Mouse (Mus musculus) splenic B cell, adult 2 months (primary cell): Measurements from ENCODE around the gene Vat1.
"Not testable (repeated sequence)": the region's sequence is repeated elsewhere in the genome, so short reads cannot be mapped to it uniquely, and the experiment has no call there.

Experiments used
- DNase-seq: peaks from one replicate; pipeline ENCODE4 v3.0.0-alpha.2; 2011; ENCODE audit warnings: low read depth, low spot score
- H3K27me3 ChIP-seq: 2 replicates; pipeline ENCODE4 v1.6.1; 2012; ENCODE audit warnings: mild to moderate bottlenecking, low read length, moderate library complexity, mixed read lengths; ENCODE audit not compliant: control insufficient read depth, poor library complexity, insufficient read depth, severe bottlenecking
- H3K36me3 ChIP-seq: 2 replicates; pipeline ENCODE4 v1.6.1; 2012; ENCODE audit warnings: mild to moderate bottlenecking, low read length, moderate library complexity, mixed read lengths; ENCODE audit not compliant: control insufficient read depth, poor library complexity, insufficient read depth, severe bottlenecking

Gene Vat1

DNA sequence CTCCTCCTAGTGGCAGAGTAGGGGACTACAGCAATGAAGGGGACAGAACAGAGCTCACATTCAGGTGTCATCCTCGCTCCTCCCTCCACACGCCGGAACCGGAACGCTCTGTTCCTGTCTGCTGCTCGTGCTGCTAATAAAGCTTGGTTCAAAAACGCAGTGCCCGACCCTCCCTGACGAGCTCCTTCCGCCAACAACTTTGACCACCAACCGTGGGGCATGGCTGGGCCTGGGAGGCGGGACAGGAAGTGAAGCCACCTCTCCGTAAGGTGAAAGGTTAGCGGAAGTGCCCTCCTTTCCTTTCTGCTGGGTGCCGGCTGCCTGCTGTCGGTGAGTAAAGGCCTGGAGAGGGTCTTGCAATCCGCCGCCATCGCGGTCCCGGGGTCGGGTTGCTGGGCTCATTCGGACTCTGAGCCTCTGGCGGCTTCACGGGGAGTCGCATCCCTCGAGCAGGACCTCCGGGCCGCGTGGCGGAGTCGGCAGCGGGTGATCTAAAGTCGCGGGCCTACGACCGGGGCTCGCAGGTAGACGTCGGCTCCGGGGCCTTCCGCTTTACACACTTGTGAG lies 23.8 kb downstream of the Vat1 start, which contains the start of gene Rpl27:
TSS of gene Rpl27 (plus strand) at position 172 of the 567 bp plus-strand sequence.
- DNase-seq, result peak; percentile 100
- Histone ChIP-seq H3K36me3 (peaks cover 4% of the 10 kb centered on the region), H3K27me3 (no peaks in the 10 kb centered on the region)

DNA sequence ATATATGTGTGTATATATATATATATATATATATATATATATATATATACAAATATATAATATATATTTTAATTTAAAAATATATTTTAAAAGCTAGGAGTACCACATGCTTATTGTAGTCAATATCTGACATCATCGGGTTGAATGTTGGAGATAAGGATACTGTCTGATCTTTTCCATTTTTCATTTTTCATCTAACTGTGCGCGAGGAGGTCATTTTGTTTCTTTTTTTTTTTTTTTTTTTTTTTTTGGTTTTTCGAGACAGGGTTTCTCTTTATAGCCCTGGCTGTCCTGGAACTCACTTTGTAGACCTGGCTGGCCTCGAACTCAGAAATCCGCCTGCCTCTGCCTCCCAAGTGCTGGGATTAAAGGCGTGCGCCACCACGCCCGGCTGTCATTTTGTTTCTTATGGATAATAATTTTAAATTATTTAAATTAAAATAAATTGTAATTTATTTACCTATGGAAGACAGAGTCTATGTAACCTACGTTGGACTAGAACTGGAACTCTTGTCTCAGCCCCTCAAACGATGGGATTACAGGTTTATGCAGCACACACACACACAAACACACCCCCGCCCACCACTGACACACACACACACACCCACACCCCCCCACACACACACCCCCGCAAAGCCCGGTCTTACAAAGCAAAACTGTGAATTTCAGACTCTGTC lies 24.4 kb downstream of the Vat1 start:
- H3K36me3 ChIP-seq, H3K27me3 ChIP-seq, DNase-seq: not testable (repeated sequence)

DNA sequence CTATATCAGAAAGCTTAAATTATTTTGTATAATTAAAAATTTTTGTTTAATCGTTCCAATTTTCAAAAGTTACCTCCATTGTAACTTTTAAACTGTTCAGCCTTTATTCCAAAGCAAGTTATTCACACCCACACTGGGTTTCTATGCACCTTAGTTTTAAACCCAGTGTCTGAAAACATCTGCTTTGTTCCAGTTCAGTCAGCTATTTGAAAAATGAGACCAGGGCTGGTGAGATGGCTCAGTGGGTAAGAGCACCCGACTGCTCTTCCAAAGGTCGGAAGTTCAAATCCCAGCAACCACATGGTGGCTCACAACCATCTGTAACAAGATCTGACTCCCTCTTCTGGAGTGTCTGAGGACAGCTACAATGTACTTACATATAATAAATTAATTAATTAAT lies 28.0 kb downstream of the Vat1 start:
- not testable (repeated sequence) for H3K36me3 ChIP-seq

DNA sequence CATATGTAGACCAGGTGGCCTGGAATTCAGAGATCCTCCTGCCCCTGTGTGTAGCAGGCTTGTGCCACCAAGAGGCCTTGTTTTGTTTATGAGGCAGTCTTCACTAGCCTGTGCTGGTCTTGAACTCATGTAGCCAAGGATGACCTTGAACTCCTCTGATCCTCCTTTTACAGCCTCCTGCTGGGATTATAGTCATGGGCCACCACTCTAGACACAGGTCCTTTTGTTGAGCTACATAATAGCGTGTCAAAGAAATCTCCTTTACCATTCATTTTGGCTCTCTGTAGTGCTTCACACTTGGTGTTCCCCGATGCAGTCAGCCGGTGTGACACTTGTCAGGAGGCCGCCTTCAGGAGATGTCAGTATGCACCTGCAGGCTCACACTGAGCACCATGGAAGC lies 29.1 kb downstream of the Vat1 start:
- Histone ChIP-seq H3K27me3 (no peaks in the 10 kb centered on the region), H3K36me3 (no peaks in the 10 kb centered on the region; the same call in 1 of the 2 replicates)
- DNase-seq, result no peak

More for the DNA sequence above, 28.0 kb downstream of the Vat1 start:
- DNase-seq, H3K27me3 ChIP-seq: not testable (repeated sequence)

DNA sequence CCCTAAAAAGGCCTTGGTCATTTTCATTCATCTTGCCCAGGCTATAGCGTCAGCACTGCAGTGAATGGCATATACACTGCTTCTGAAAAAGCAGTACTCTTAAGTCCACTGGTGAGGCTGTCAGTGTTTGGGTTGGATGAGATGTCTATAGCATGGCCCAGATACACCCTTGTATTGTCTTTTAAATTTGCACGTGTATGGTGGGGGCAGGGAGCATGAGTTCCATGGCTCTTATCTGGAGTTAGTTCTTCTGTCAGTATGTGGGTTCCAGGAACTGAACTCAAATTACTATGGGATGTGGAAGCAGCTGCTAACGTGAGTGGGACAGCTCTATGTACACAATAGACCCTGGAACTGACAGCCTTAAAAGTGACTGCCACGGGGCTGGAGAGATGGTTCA lies 30.2 kb downstream of the Vat1 start:
- no peak for DNase-seq
- no peaks in the 10 kb centered on the region; the same call in 1 of the 2 replicates for H3K36me3 ChIP-seq
- no peaks in the 10 kb centered on the region for H3K27me3 ChIP-seq

DNA sequence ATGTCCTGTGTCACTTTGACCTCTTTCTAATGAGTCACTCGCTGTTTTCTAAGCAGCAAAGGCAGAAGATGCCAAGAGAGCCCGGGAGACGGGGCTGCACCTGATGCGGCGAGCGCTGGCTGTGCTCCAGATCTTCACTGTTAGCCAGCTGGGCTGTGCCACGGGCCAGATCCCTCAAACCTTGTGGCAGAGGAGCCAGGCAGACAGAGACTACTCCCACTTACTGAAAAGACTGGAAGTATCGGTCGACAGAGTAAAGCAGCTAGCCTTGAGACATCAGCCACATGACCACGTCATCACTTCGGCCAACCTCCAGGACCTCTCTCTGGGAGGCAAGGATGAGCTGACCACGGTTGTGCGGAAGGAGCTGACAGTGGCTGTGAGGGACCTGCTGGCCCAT lies 32.6 kb downstream of the Vat1 start:
- no peaks in the 10 kb centered on the region for H3K27me3 ChIP-seq
- H3K36me3 ChIP-seq, result peaks cover 4% of the 10 kb centered on the region
- DNase-seq, result no peak

DNA sequence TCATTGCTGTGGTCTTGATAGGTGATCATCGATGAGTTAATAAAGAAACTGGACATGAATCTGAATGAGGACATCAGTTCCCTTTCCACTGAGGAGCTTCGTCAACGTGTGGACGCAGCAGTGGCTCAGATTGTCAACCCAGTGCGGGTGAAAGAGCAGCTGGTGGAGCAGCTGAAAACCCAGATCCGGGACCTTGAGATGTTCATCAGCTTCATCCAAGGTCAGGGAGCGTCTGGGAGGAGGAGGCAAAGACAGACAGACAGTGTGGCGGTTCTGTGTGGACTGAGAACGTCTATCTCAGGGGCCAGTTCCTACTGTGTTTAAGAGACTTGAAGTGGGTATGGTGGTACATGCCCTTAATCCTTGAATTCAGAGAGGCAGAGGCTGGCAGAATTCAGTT lies 34.7 kb downstream of the Vat1 start:
- H3K27me3 ChIP-seq, result no peaks in the 10 kb centered on the region
- peaks cover 4% of the 10 kb centered on the region for H3K36me3 ChIP-seq
- DNase-seq, result no peak

DNA sequence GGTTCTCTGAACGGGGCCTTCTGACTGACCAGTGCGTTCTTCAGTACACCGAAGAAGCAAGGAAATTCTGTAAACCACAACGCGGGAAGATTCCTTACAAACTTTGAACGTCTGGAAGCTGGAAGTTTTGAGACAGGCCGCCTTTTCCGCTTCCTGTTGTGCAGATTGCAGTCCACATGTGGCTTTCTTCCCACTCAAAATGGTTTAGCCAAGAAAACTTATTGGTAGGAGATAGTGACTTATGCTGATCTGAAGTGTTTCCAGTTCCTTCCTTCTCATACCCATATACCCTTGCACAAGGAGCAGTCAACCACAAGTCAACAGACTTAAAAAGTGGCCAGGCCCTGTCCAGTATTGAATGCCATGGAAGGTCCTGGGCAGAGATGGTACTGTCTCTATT lies 39.9 kb downstream of the Vat1 start:
- Histone ChIP-seq H3K36me3 (peaks cover 4% of the 10 kb centered on the region), H3K27me3 (no peaks in the 10 kb centered on the region)
- DNase-seq, result no peak

DNA sequence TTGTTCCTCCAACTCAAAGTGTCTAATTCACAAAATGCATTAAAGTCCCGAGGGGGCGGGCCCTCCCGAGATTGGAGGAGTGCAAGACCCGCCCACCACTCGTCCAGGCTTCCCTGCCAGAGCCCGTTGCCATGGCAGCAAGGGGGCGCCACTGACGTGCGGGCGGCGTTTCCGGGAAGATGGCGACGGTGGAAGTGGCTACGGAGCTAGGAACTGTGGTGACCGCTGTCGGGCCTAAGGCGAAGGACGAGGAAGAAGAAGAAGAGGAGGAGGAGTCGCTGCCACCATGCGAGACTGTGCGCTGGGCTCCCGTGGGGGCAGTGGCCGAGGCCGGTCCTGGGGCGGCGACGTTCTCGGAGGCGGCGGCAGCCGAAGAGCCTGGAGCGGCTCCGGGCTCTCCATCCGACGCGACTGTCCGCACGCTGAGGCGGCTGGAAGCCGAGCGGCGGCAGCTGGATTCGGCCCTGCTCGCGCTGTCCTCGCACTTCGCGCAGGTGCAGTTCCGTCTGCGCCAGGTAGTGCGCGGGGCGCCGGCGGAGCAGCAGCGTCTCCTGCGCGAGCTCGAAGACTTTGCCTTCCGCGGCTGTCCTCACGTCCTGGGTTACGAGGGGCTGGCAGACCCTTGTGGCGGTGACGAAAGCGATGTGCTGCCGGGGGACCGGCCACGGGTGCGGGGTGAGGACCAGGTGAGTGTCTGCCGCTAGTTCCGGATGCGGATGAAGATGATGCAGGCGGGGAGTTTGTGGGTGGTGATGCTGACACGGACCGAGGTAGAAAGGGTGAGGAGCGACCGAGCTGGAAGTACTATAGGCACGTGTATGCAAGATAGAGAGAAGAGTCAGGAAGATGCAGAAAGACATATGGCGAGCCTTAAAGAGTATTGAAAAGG lies 40.9 kb downstream of the Vat1 start, which contains the start of the genes Rundc1 and Ptges3l:
TSS of gene Rundc1 (plus strand) at position 161 of the 889 bp plus-strand sequence.
TSS of gene Ptges3l (minus strand) at position 409 of the 889 bp plus-strand sequence.
- H3K36me3 ChIP-seq, result peaks cover 4% of the 10 kb centered on the region; the same call in 1 of the 2 replicates
- H3K27me3 ChIP-seq, result no peaks in the 10 kb centered on the region
- peak; percentile 98 for DNase-seq

DNA sequence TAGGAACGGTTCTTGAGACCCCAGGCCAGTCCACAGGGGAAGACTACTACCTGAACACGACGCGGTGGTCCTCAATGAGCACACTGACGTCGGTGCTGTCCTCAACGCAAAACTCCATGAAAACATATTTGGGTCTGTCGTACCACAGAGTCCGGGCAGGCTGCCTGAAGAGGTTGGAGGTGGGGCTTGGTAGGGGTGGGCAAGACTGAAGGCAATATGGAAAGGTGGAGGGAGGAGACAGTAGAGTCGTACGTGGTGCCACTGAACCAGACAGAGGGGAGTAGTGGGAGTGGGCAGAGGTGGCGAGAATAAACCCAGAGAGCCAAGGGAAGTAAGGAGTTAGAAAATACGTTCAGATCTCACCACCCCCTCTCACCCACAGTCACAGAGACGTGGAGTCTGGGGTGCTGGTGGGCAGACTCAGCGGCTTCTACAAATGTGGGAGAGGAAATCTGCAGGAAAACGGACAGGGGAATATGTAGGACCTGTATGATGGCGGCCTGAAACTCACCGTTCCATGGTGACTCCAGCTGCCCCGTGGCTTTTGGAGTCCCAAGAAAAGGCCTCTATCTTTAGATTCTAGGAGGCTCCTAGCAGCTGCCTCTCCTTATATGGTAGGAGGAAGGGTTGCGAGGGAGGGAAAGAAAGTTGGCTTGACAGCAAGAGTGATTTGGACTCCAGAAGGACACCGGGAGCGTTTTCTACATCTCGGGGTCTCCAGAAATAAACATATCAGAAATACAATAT lies 41.8 kb downstream of the Vat1 start, which contains the start of gene Gm27029:
TSS of gene Gm27029 (minus strand) at position 692 of the 747 bp plus-strand sequence.
- DNase-seq, result peak; percentile 15

DNA sequence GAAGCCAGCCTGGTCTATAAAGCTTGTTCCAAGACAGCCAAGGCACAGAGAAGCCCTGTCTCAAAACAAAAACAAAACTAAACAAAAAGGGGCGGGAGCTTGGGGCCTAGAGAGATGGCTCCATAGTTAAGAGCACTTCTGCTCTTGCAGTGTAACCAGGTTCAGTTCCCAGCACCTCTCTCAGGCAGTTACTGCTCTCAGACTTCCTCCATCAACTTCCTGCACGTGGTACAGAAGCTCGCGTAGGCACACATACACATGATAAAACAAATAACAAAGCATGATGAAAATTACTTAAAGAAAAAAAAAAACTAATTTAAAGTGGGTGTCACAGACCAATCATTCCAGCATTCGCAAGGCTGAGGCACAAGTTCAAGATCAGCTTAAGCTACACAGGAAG lies 45.9 kb downstream of the Vat1 start:
- no peaks in the 10 kb centered on the region for H3K36me3 ChIP-seq
- H3K27me3 ChIP-seq, result no peaks in the 10 kb centered on the region
- no peak for DNase-seq

More for the DNA sequence above, 41.8 kb downstream of the Vat1 start, which contains the start of gene Gm27029:
- H3K36me3 ChIP-seq, result 0 out of 2 replicates have a peak, but pooled peaks cover 2% of the 10 kb centered on the region
- no peaks in the 10 kb centered on the region for H3K27me3 ChIP-seq

DNA sequence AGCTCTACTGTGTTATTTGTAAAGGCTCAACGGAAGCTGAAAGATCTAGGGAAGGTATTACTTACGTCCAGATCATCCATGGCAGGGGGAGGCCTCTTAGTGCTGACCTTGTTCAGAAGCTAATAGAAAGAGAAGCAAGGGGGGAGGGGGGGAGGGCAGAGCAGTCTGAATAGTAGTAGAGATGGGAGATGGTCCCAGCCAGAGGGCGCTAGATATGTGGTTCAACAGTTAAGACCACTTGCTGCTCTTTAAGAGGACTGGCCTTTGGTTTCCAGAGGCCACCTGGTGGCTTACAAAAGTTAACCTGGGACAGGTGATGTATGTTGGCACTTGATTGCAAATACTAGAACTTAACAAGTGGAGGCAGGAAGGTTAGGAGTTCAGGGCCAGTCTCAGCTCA lies 46.4 kb downstream of the Vat1 start:
- peak; percentile 28 for DNase-seq
- Histone ChIP-seq H3K36me3 (no peaks in the 10 kb centered on the region), H3K27me3 (no peaks in the 10 kb centered on the region)

DNA sequence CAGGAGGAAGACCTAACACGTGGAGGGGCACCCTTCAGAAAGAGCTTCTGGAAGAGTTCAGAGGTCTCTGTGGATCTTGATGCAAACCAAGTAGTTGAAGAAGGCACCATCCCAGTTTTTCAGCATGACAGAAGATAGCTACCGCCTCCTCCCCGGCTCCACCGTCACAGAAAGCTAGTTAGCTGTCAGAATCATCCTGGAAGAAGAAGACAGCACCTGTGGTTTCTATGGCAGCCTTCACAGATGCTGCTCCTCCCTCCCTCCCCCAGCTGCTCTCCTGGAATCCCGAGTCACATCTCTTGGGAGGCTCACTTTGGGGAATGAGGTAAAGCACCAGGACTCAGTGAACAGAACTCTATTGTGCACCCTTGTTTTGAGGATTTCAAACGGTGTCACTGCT lies 47.0 kb downstream of the Vat1 start:
- DNase-seq, result no peak
- Histone ChIP-seq H3K36me3 (no peaks in the 10 kb centered on the region), H3K27me3 (no peaks in the 10 kb centered on the region)
